Mouse (Mus musculus) hindbrain, embryonic 10.5 days (tissue): ENCODE results near the gene Limd2. TPM values are rescaled to one million over a fixed set of nuclear protein-coding genes. Genes with fewer than 3 reads are reported as not detected.
"Not testable (repeated sequence)": the region's sequence is repeated elsewhere in the genome, so short reads cannot be mapped to it uniquely, and the experiment has no call there.

Experiments
- DNase-seq: peaks from one replicate; pipeline ENCODE4 v3.0.0-alpha.2; 2017; ENCODE audit warnings: low spot score
- H3K27ac ChIP-seq: fragments of 300-500 bp; sonication (generic); 2 replicates; pipeline ENCODE4 v1.5.1; 2016; ENCODE audit warnings: mild to moderate bottlenecking, moderate library complexity
- H3K27me3 ChIP-seq: fragments of 300-500 bp; sonication (generic); 2 replicates; pipeline ENCODE4 v1.6.1; 2016; ENCODE audit warnings: mild to moderate bottlenecking; ENCODE audit not compliant: poor library complexity, insufficient read depth, severe bottlenecking
- H3K36me3 ChIP-seq: fragments of 300-500 bp; sonication (generic); 2 replicates; pipeline ENCODE4 v1.6.1; 2016; ENCODE audit warnings: mild to moderate bottlenecking, moderate library complexity
- H3K4me1 ChIP-seq: fragments of 300-500 bp; sonication (generic); replicated peaks from 2 replicates; pipeline ENCODE4 v1.6.1; 2016; ENCODE audit warnings: mild to moderate bottlenecking
- H3K4me3 ChIP-seq: fragments of 300-500 bp; sonication (generic); 2 replicates; pipeline ENCODE4 v1.5.1; 2016; ENCODE audit warnings: mild to moderate bottlenecking, moderate library complexity
- H3K9me3 ChIP-seq: fragments of 300-500 bp; sonication (generic); 2 replicates; pipeline ENCODE4 v1.6.1; 2016; ENCODE audit warnings: mild to moderate bottlenecking, moderate library complexity
- WGBS: fragments of 180-500 bp; shearing (Covaris S2); methylation state at CpG from one replicate; pipeline ENCODE4 v1.1.7; 2016; 5-methylcytosine and 5-hydroxymethylcytosine counted together
- polyA plus RNA-seq: library from polyadenylated mRNA; unstranded; fragments of >200 nt; fragmentation: Nextera tagmentation; extraction: Ambion mirVana; gene quantifications from 2 replicates; pipeline ENCODE4 v1.2.1, GENCODE M21; 2016

The Limd2 gene
- polyA plus RNA-seq = 366 and 418 TPM in 2 replicates

- no peaks in the 10 kb centered on the region for H3K9me3 ChIP-seq
- peaks cover 68% of the 10 kb centered on the region for H3K36me3 ChIP-seq
- H3K27ac ChIP-seq = peak within 1 kb of the TSS; percentile 99
- WGBS = 27% methylated on average over 22 of the region's 22 CpGs
- peak; percentile 73 for DNase-seq
- peak within 1 kb of the TSS; percentile 89 for H3K4me3 ChIP-seq
- peaks cover 54% of the 10 kb centered on the region for H3K4me1 ChIP-seq
- H3K27me3 ChIP-seq = no peaks in the 10 kb centered on the region
These were observed at the start of gene Limd2, which contains the start of gene Gm10840 for GRCm38 (mm10) chr11:106160841-106161721. Limd2 (minus strand) TSS chr11:106160860. Gm10840 (plus strand) TSS chr11:106160850.

GRCm38 (mm10) chr11:106202123-106202465 lies 41.4 kb upstream of the Limd2 start, which contains the start of gene Strada:
Strada (minus strand) TSS chr11:106202168.
- Histone ChIP-seq H3K36me3 (peaks cover 97% of the 10 kb centered on the region), H3K27ac (no peak within 1 kb of the TSS)
- WGBS = 82% methylated on average over 5 of the region's 5 CpGs

GRCm38 (mm10) chr11:106201337-106202122 lies 40.9 kb upstream of the Limd2 start:
- Histone ChIP-seq H3K36me3 (peaks cover 97% of the 10 kb centered on the region), H3K27ac (no peak overlapping the region), H3K4me3 (no peak overlapping the region), H3K9me3 (no peaks in the 10 kb centered on the region), H3K4me1 (no peaks in the 10 kb centered on the region), H3K27me3 (no peaks in the 10 kb centered on the region)
- no peak for DNase-seq
- WGBS = 94% methylated on average over 19 of the region's 19 CpGs

More at GRCm38 (mm10) chr11:106202123-106202465, 41.4 kb upstream of the Limd2 start, which contains the start of gene Strada:
- H3K4me3 ChIP-seq = no peak within 1 kb of the TSS
- DNase-seq = no peak
- H3K27me3 ChIP-seq = no peaks in the 10 kb centered on the region
- no peaks in the 10 kb centered on the region for H3K9me3 ChIP-seq
- H3K4me1 ChIP-seq = no peaks in the 10 kb centered on the region

GRCm38 (mm10) chr11:106200756-106201155 lies 40.1 kb upstream of the Limd2 start:
- DNase-seq = no peak
- 89% methylated on average over 6 of the region's 6 CpGs for WGBS
- Histone ChIP-seq H3K9me3 (no peaks in the 10 kb centered on the region), H3K27ac (no peak overlapping the region), H3K27me3 (no peaks in the 10 kb centered on the region), H3K4me3 (no peak overlapping the region), H3K4me1 (no peaks in the 10 kb centered on the region), H3K36me3 (peaks cover 93% of the 10 kb centered on the region)

GRCm38 (mm10) chr11:106199997-106200396 lies 39.3 kb upstream of the Limd2 start:
- H3K36me3 ChIP-seq = peaks cover 85% of the 10 kb centered on the region
- H3K27me3 ChIP-seq, H3K4me1 ChIP-seq, DNase-seq, H3K4me3 ChIP-seq, H3K9me3 ChIP-seq, H3K27ac ChIP-seq: not testable (repeated sequence)
- 93% methylated on average over 7 of the region's 7 CpGs for WGBS

GRCm38 (mm10) chr11:106198277-106198676 lies 37.6 kb upstream of the Limd2 start:
- 92% methylated on average over 4 of the region's 4 CpGs for WGBS
- Histone ChIP-seq H3K4me1 (peaks cover 4% of the 10 kb centered on the region; the same call in 1 of the 2 replicates), H3K27ac (no peak overlapping the region), H3K27me3 (no peaks in the 10 kb centered on the region), H3K36me3 (peaks cover 68% of the 10 kb centered on the region), H3K9me3 (no peaks in the 10 kb centered on the region), H3K4me3 (no peak overlapping the region)
- DNase-seq = no peak

- no peak overlapping the region for H3K27ac ChIP-seq
- no peak for DNase-seq
- H3K9me3 ChIP-seq = no peaks in the 10 kb centered on the region
- H3K36me3 ChIP-seq = peaks cover 38% of the 10 kb centered on the region
- H3K4me1 ChIP-seq = peaks cover 13% of the 10 kb centered on the region
- H3K27me3 ChIP-seq = no peaks in the 10 kb centered on the region
- no peak overlapping the region; the same call in 1 of the 2 replicates for H3K4me3 ChIP-seq
These were observed 34.7 kb upstream of the Limd2 start for GRCm38 (mm10) chr11:106195341-106195740.

GRCm38 (mm10) chr11:106194891-106195290 lies 34.2 kb upstream of the Limd2 start:
- H3K4me1 ChIP-seq = peaks cover 13% of the 10 kb centered on the region
- DNase-seq = no peak
- WGBS = 91% methylated on average over 7 of the region's 7 CpGs
- no peaks in the 10 kb centered on the region for H3K27me3 ChIP-seq
- peaks cover 34% of the 10 kb centered on the region for H3K36me3 ChIP-seq
- H3K9me3 ChIP-seq = no peaks in the 10 kb centered on the region
- H3K4me3 ChIP-seq = no peak overlapping the region; the same call in 1 of the 2 replicates
- no peak overlapping the region for H3K27ac ChIP-seq

- 42% methylated on average over 3 of the region's 3 CpGs for WGBS
- H3K27ac ChIP-seq = peak overlapping the region; percentile 93
- no peaks in the 10 kb centered on the region for H3K9me3 ChIP-seq
- H3K36me3 ChIP-seq = peaks cover 29% of the 10 kb centered on the region
- peaks cover 13% of the 10 kb centered on the region for H3K4me1 ChIP-seq
- H3K4me3 ChIP-seq = peak overlapping the region; percentile 81
- no peaks in the 10 kb centered on the region for H3K27me3 ChIP-seq
- DNase-seq = no peak
These were observed 33.5 kb upstream of the Limd2 start for GRCm38 (mm10) chr11:106194155-106194541.

- Histone ChIP-seq H3K4me3 (peak overlapping the region; percentile 81), H3K27ac (peak overlapping the region; percentile 93), H3K36me3 (peaks cover 23% of the 10 kb centered on the region), H3K27me3 (no peaks in the 10 kb centered on the region), H3K9me3 (no peaks in the 10 kb centered on the region), H3K4me1 (peaks cover 13% of the 10 kb centered on the region)
- peak; percentile 99 for DNase-seq
- WGBS = under 1% methylated on average over 44 of the region's 44 CpGs
These were observed 32.9 kb upstream of the Limd2 start for GRCm38 (mm10) chr11:106193371-106194154.

- H3K36me3 ChIP-seq = peaks cover 16% of the 10 kb centered on the region
- H3K27me3 ChIP-seq = no peaks in the 10 kb centered on the region
- H3K4me3 ChIP-seq = peak overlapping the region; percentile 81
- peaks cover 13% of the 10 kb centered on the region for H3K4me1 ChIP-seq
- 14% methylated on average over 19 of the region's 19 CpGs for WGBS
- no peaks in the 10 kb centered on the region for H3K9me3 ChIP-seq
- peak overlapping the region; percentile 93 for H3K27ac ChIP-seq
- no peak for DNase-seq
These were observed 32.2 kb upstream of the Limd2 start for GRCm38 (mm10) chr11:106192657-106193370.

- no peaks in the 10 kb centered on the region for H3K9me3 ChIP-seq
- no peaks in the 10 kb centered on the region for H3K27me3 ChIP-seq
- no peak for DNase-seq
- WGBS = 86% methylated on average over 5 of the region's 5 CpGs
- peak overlapping the region; percentile 81 for H3K4me3 ChIP-seq
- peaks cover 13% of the 10 kb centered on the region for H3K4me1 ChIP-seq
- no peak overlapping the region for H3K27ac ChIP-seq
- H3K36me3 ChIP-seq = peaks cover 10% of the 10 kb centered on the region
These were observed 31.6 kb upstream of the Limd2 start for GRCm38 (mm10) chr11:106192241-106192640.
